Mouse (Mus musculus) spleen, postnatal 36 days (tissue): ENCODE measurements around the gene Wasf1.

ENCODE experiments used
- DNase-seq, 2 experiments: peaks; one replicate each; pipeline ENCODE4 v3.0.0; 2022; ENCODE audit warnings: low spot score in 2 of 2, mixed read lengths in 1 of 2

Wasf1 gene

GRCm38 (mm10) chr10:40889146-40889545 lies 5.9 kb downstream of the Wasf1 start:
- DNase-seq: no peak

GRCm38 (mm10) chr10:40895765-40896164 lies 12.5 kb downstream of the Wasf1 start:
- DNase-seq: no peak

- no peak for DNase-seq
Measured at GRCm38 (mm10) chr10:40896656-40897055, 13.4 kb downstream of the Wasf1 start.

GRCm38 (mm10) chr10:40901786-40902185 lies 18.5 kb downstream of the Wasf1 start:
- no peak for DNase-seq

- no peak for DNase-seq
Measured at GRCm38 (mm10) chr10:40906131-40906530, 22.9 kb downstream of the Wasf1 start.

- DNase-seq: no peak
Measured at GRCm38 (mm10) chr10:40906802-40907201, 23.5 kb downstream of the Wasf1 start.

- DNase-seq: no peak
Measured at GRCm38 (mm10) chr10:40908580-40908979, 25.3 kb downstream of the Wasf1 start.

- DNase-seq: no peak
Measured at GRCm38 (mm10) chr10:40910811-40911210, 27.5 kb downstream of the Wasf1 start.

- no peak for DNase-seq
Measured at GRCm38 (mm10) chr10:40915240-40915639, 32.0 kb downstream of the Wasf1 start.

- no peak for DNase-seq
Measured at GRCm38 (mm10) chr10:40918669-40919440, 35.6 kb downstream of the Wasf1 start.

- no peak for DNase-seq
Measured at GRCm38 (mm10) chr10:40919464-40919863, 36.2 kb downstream of the Wasf1 start.

- no peak for DNase-seq
Measured at GRCm38 (mm10) chr10:40932995-40933394, 49.7 kb downstream of the Wasf1 start.

GRCm38 (mm10) chr10:40936160-40936726 lies 53.0 kb downstream of the Wasf1 start:
- no peak for DNase-seq

GRCm38 (mm10) chr10:40937569-40937968 lies 54.3 kb downstream of the Wasf1 start:
- no peak for DNase-seq

- DNase-seq: no peak
Measured at GRCm38 (mm10) chr10:40942688-40943087, 59.4 kb downstream of the Wasf1 start.

GRCm38 (mm10) chr10:40950176-40950575 lies 66.9 kb downstream of the Wasf1 start:
- DNase-seq: no peak

- no peak for DNase-seq
Measured at GRCm38 (mm10) chr10:40956206-40956605, 72.9 kb downstream of the Wasf1 start.

GRCm38 (mm10) chr10:40961365-40961764 lies 78.1 kb downstream of the Wasf1 start:
- DNase-seq: no peak

- no peak for DNase-seq
Measured at GRCm38 (mm10) chr10:40962008-40962407, 78.7 kb downstream of the Wasf1 start.

GRCm38 (mm10) chr10:40964546-40964945 lies 81.3 kb downstream of the Wasf1 start:
- DNase-seq: no peak

GRCm38 (mm10) chr10:40968551-40968950 lies 85.3 kb downstream of the Wasf1 start:
- DNase-seq: no peak

GRCm38 (mm10) chr10:40969372-40970033 lies 86.2 kb downstream of the Wasf1 start:
- DNase-seq: no peak
